Mouse (Mus musculus): ENCODE data around the gene Pde7b.
A peak's percentile ranks its signal among the peaks of the same experiment; 100 is the strongest.

Pde7b gene

DNA sequence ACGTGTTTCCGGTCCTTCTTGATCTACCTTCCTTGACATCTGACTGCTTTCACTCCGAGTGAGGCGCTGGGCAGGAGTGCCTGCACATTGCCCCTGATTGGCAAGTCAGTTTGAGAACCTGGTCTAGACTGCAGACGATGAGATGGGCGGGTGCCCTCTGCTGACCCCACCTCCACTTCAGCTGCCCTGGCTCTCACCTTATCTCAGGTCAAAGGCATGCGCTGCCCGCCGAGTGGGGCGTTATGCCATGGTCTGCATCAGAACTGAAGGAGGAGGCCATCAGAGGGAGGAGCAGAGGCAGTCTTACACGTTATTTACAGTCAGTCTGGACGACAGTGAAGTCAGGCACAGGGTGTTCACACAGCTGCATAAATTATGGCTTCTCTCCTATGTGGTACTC, 293.5 kb downstream of the Pde7b start:
- DNase-seq (ENCODE audit: low spot score in 2 of 2): no peak

DNA sequence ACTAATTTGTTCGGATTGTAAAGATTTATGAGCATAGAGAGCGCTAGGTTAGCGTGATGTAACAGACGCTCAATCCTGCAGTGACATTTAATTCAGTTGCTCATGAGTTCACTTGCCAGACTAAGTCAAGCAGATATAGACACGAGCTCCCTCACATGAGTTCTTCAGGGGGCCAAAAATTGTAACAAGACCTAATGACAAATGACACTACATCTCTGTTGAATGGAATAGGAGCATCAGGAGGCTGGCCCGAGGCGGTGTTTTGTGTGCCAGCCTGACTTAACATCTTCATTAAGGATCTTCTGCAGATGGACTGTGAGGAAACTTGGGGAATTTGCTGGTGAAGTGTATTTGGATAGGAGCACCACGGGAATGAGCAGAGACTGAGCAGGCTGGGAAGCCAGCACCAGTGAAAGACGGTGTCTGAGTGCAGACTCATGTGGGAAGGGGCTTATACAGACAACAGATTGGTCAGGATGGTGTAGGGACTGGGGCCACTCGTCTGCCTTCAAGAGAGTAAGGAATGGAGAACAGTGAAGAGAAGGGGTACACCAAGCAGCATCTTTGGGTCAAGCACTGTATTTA, 303.5 kb downstream of the Pde7b start:
- DNase-seq (ENCODE audit: low spot score in 2 of 2): no peak

DNA sequence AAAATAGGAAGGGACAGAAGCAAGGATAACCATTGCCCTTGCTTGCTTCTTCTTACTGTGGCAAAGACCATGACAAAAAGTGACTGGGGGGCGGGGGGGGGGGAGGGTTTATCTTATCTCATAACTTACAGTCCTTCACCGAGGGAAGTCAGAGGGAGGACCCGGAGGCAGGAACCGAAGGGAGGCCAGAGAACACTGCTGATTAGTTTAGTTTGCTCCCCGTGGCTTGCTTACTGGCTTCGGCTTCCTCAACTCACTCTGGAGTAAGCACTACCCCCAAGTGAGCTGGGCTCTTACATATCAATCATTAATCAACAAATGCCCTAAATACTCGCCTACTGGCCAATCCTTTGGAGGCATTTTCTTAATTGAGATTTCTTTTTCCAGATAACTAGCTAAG, 304.6 kb downstream of the Pde7b start:
- no peak for DNase-seq (ENCODE audit: low spot score in 2 of 2)

DNA sequence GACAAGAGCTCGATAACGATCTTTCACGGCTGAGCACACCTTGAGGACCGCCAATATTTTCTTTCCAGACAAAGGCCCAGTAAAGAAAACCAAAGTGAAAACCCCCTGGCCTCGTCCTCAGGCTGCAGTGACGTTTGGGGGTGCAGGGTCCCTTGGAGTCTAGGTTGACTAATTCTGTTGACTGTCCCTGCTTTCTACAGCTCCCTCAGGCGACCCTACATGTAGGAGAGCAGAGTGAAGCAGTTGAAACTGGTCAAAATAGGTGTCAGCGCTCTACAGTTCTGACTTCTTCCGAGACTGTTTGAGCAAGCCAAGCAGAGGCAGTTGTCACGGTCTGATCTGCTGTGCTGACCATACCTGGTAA, 306.0 kb downstream of the Pde7b start:
- DNase-seq (ENCODE audit: low spot score in 2 of 2): no peak

DNA sequence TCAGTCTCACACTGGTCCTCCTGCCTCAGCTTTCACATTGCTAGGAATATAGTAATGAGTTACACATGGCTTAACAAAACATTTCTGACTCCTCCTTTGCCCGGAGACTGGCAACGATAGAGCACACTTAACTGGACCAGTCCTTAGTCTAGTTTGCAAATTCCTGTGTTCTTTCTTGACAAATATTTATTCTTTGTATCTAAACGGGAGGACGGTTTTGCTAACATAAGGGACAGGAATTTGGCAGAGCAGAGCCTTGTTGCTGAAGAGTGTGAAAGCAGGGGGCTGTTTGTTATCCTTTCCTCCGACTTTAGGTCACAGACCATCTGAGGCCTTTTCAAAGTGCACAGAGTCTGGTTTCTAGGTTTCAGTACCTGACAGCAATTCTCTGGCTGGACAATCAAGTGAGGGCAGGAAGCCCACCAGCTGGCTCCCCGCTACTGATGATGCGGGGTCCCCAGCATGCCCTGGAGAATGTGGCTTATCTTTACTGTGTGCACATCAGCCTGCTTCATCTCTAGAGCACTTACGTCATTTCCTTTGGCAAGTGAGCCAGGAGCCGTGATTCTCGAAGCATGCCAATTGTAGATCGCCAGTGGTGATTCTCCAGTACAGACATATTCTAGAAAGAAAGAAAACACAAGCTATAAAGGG, 306.5 kb downstream of the Pde7b start:
- DNase-seq (ENCODE audit: low spot score in 2 of 2): no peak

DNA sequence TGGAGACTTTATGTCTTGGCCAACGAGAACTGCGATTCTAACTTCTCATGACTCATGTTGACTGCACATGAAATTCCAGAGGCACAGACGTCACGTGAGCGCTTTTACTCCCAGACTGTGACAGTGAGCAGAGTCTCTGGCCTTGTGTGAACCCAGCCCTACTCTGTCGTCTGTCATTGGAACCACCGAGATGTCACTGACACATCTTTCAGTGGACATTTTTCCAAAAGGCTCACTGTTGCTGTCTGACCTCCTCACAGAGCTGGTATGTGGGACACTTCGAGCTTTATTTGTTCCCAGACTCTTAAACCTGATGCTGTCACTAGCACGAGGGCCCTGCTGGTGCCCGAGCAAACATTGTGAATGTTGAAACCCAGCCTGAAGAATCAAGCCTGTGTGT, 315.7 kb downstream of the Pde7b start:
- DNase-seq (ENCODE audit: low spot score in 2 of 2): no peak

DNA sequence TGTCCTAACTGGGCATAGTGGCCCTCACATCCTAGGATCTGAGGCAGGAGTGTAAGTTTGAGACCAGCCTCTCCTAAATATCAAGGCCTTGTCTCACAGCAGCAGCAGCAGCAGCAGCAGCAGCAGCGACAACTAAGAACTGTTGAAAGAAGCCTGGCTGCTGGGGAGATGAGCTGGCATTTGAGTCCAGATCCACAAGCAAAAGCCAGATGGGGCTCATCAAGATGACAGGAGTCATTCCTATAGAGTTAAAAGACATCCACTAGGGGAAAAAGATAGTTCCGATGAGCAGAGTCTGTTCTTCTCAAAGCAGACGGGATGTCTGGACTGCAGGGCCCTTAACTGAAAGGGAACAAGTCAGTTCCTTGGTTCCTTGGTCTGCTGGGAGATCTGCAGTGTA, 316.5 kb downstream of the Pde7b start:
- DNase-seq (ENCODE audit: low spot score in 2 of 2): no peak

DNA sequence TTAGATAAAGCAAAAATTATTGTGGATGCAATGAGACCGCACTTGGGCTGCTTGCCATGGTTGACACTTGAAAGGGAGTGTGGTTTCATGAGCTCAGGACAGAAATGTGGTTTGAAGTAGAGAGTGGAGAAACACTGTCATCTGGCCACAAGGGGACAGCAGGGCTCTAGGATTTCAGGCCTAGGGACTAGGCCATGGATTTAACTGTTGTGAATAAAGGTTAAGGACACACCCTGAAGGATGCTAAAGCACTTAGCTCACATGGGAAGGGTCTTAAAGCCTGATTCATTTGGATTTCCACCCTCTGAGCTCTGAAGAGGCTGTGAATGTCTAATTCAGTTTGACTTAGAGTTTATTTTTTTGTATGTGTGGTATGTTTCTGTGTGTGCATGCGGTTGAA, 319.4 kb downstream of the Pde7b start:
- no peak for DNase-seq (ENCODE audit: low spot score in 2 of 2)

DNA sequence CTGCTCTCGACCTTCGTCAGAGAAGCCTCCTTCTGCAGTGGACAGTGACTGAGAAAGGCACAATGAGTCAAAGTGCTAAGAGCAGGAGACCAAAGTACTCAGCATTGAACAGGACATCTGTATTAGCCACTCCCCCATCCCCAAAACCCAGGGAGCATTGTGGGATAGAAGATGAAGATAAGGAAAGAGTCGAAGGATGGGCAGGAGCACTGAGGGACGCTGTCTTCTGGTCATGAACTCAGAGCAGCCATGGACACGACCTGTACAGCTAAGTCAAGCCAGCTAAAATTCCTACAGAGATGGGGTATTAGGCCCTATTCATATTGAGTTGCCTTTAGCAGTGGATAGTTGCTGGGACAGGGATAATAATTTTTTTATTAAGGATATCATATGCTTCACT, 321.9 kb downstream of the Pde7b start:
- DNase-seq (ENCODE audit: low spot score in 2 of 2): no peak

DNA sequence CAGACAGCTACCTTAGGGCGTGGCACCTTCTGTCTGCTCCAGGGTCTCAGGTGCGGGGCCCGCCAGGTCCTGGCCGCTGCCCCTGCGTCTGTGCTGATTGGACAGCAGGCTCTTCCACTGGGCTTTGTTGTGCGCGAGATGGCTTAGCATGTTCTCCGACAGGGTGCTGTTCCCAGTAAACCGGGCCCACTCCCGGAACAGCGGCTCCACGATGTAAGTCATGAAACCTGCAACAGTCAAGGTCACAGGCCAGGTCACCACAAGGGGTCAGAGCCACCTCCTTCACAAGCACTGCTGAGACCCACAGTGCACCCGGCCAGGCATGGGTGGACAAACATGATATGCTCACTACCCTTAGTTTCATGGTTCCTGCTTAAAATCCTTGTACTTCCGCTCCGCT, 324.5 kb downstream of the Pde7b start:
- DNase-seq (ENCODE audit: low spot score in 2 of 2): no peak

DNA sequence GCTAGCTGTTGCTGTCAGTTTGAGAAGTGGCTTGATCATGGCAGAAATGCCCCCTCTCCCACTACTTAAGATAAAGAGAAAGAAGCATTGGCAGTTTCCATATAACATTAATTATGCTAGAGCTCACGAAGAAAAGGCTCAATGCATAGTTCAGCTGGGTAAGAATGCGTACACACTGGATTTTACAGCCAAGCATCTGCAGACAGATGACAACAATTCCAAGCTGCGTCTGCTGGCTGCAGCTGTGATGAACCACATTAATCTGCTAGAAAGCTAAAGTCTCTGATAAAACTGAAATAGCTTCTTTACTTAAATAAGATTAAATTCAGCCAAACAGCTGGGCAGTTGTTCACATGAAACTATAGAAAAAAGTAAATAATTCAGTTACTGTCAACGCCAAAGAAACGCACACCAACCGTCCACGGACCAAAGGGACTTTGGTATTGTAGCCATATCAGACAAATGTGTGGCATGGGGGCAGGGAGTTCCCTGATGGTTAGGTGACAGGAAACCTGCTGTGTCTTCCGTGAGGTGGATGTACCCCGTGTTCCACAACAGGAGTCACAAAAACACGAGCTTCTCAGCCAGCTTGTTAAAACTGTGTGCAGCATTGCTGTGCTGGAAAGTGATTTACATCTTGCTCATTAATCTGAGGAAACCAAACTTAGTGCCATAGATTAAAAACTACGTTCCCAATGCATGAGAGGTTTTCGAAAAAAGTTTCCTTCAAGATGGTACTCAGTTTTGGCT, 326.1 kb downstream of the Pde7b start:
- no peak for DNase-seq (ENCODE audit: low spot score in 2 of 2)

DNA sequence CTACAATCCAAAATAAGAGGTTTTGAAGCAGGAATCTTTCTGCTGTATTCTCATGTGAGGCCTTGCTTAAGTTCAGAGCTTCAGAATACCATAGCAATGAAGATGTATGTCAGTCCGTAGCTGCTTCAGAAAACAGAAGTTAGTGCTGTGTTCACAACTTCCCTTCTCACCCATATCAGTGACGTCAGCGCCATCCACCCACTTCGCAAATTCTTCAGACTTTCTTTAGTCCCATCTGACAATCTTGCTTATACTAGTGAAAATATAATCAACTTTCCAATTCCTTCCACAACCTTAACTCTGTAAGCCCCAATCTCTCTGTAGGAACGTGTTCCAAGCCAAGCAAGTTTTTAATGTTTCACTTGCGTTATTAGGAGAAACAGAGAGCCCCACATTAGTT, 326.7 kb downstream of the Pde7b start:
- no peak for DNase-seq (ENCODE audit: low spot score in 2 of 2)

DNA sequence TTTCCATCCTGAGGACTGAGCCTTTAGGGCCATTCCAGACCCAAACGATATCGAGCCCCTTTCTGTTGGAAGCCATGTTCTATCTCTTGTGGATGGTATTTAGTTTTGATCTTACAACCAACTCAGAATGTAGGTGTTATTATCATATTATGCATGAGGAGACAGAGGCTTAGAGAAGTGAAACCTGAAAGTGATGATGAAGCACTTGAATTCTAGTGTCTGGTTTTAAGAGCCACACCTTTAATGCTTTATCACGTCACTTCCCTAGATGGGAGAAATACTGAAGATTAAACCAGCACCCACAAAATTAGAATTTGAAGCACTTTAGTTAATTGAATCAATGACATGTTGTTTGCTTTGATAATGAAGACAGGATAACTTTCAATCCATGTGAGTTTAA, 329.1 kb downstream of the Pde7b start:
- no peak for DNase-seq (ENCODE audit: low spot score in 2 of 2)

DNA sequence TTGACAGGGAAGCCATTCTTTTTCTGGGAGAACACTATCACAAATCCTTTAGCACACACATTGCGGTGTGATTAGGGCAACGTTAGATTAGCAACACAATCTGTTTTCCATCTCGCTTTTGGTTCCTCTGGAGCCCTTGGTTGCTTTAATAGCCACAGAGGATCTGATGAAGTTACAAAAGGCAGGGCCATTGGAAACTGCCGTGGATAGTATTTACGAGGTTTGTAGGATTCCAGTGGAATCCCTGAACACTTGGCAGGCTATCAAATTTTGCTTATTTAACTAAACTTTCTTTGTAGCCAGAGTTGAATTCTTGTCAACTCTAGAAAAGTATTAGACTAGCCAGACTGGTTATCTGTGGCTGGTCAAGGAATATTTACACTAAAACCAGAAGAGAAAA, 330.1 kb downstream of the Pde7b start:
- DNase-seq (ENCODE audit: low spot score in 2 of 2): no peak

DNA sequence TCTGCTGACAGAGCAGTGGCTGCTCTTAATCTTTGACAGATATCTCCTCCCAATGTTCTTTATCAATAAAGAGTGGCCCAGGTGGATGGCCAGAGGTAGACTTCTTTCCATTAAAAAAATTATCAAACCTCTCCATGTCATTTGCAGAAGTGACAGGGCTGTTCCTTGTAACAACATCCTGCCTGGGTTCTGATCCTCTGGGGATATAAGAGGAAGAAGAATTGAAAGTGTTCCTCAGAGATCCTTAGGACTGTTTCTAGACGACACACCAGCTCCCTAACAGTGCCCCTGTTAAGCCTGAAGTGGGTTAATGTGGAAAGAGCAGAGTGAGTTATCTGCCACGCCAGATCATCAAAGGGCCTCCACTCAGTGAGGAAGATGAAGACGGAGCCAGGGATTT, 334.3 kb downstream of the Pde7b start:
- DNase-seq (ENCODE audit: low spot score in 2 of 2): no peak

DNA sequence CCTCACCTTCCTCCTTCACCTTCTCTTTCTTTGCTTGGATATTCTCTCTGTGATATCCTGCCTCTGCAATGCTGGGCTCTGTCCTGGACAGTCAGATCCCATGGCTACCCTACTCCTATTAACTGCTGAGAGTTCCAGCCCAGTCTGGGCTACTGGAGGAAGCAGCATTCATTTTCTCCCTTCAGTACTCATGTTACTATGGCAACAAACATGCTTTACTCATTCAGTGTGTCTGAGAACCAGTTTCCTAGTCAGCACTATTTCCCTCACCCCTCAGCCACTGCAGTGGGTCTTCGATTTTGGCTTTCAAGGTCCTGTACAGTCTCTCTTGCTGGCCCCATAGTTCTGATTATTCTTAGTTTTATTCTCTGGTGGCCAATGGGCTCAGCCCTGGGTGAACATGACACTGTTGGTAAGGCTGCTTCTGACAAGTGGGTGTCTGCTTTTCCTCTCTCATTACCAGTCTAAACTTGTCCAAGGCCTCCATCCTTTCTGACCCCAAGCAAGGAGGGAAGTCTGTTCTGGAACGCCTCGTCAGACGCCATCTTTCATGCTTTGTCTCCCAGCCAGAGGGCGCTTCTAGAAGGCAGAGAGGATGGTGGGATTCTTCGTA, 342.0 kb downstream of the Pde7b start:
- no peak for DNase-seq (ENCODE audit: low spot score in 2 of 2)

DNA sequence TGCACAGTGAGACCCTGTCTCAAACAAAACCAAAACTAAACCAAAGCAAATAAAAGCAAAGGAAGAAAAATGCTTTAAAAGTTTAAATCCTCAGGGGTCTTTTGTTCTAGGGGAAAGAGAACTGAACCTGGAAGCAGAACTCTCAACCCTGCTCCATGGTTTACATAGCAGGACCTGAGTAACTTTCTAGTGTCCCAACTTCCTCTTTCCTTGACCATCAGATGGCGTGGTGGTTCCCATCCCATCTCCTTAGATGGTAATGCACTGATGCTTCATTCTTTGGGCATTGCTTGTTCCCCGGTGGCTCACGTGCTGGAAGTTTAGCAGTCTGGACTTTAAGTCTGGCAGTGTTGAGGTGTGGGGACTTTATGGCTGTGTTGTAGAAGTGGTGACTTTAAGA, 343.5 kb downstream of the Pde7b start:
- DNase-seq (ENCODE audit: low spot score in 2 of 2): no peak

DNA sequence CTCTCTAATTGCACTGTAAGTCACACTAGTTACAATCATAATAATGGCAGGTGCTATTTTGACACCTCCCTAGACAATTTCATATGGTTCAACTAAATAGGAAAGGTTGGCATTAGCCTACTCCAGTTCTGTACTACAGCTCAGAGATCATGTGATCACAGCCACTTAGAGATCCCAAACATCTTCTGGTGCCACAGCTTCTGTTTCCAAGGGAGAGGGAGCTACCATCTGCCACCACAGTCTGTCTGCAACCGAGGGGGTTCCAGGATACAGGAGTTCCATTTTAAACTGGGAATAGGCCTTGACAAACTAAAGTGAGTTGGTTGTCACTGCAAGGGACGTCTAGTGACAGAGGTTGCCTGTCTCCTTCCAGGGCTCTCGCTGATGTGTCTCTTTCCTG, 344.1 kb downstream of the Pde7b start:
- DNase-seq (ENCODE audit: low spot score in 2 of 2): peak; percentile 27 to 30

DNA sequence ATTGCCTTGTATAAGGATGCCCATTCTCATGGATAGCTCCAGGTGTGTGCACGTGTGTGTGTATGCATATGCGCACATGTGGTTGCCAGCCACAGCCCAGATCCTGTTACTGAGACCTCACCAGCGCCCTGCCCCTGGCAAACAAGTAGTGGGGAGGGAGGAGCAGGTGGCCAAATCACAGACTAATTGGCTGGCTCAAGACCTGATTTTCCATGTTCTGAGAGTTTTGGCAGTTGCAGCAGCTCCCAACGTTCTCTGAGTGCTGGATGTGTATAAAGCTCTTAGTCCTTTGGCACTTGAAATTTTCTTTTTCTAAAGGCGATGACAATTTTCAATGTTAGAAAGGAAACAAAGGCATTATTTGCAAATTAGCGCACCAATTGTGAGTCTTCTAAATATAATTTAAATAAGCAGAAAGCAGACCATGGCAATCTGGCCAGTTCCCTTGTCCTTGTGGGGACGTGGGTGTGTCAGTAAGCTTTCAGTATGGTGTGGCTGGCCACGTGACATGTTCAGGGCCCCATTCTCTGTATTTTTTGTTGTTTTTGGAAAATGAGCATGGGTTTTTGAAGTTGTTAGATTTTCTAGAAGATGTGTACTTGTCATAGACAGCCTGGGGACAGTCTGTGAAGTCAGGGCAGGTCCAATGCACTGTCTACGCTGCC, 345.7 kb downstream of the Pde7b start:
- DNase-seq (ENCODE audit: low spot score in 2 of 2): no peak

DNA sequence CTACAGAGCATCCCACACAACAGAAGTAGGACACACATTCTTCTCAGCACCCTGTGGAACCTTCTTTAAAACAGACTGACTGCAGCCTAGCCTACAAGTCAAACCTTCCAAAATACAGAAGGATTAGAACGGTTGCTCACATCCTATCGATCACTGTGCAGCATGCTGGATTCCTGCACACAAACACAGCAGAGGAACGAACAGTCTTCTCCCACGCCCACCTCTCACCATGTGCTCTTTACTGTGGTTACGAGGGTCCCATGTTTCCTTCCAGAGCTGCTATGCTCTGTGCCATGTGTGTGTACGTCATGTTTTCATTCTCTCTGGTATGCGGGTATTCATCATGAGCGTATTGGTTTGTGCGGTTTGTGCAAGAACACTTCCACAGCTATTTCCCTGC, 347.3 kb downstream of the Pde7b start:
- DNase-seq (ENCODE audit: low spot score in 2 of 2): no peak

DNA sequence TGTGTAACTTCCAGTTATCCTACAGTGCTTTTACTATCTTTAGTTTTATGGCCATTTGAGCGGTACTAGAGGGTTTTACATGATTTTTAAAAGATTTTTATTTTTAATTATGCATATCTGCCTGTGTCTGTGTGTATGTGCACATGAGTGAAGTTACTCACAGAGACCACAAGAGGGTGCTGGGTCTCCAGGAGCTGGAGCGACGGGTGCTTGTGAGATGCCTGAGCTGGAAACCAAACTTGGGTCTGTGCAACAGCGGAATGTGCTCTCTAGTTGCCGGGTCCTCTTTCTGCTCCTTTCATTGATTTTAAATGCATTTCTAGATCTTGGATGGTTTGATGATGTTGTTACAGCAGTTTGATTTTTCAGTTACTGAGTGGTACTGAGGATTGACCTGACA, 352.8 kb downstream of the Pde7b start:
- no peak for DNase-seq (ENCODE audit: low spot score in 2 of 2)

DNA sequence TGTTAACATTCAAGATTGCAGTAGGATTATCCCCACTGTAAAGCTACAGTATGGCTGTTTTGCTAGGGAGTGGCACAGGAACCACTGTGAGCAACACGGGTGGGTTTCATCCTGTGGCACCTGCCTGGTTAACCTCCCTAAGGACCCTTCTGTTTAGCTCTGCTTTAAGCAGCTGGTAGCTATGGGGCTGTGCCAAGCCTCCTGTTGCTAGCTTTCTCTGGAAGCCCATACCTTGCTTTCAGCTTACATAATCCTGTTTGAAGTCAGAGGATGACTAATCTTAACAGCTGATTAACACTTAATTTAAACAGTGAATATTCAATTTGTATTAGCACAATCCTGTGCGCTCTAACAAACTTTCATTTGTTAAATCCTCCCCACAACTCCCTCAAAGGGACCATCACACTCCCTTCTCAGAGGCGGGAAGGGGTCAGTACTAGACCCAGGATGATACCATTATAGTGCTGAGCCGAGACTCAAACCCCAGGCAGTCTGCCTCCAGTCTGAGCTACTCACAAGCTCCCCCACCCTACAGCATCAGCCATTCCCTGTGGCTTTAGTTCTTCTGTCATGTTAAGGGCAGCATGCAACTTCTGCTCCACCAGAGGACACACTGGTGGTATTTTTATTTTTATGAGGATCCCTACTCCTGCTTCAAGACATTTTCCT, 362.3 kb downstream of the Pde7b start:
- no peak for DNase-seq (ENCODE audit: low spot score in 2 of 2)
